Mouse (Mus musculus): Measurements from ENCODE around the gene Pnpo.

The Pnpo gene

GRCm38 (mm10) chr11:96916885-96917396 lies 26.8 kb downstream of the Pnpo start:
- Histone ChIP-seq H3K4me3 (replicated peaks; ENCODE audit: low read length) (peak overlapping the region; percentile 55), H3K4me1 (replicated peaks; ENCODE audit: low read depth, low read length) (peaks cover 53% of the 10 kb centered on the region), H3K36me3 (ENCODE audit: insufficient read depth, low read length) (peaks cover 32% of the 10 kb centered on the region), H3K9me3 (ENCODE audit: low read length) (no peaks in the 10 kb centered on the region), H3K27me3 (ENCODE audit: insufficient read depth, low read length) (peaks cover 10% of the 10 kb centered on the region)
- no peak for TF ChIP-seq NANOG (IDR thresholded peaks at IDR 0.05; ENCODE audit: borderline replicate concordance, low read length)
- TF ChIP-seq CTCF (conservative IDR thresholded peaks at IDR 0.05; ENCODE audit: low read length): no peak
- no peak for TF ChIP-seq POU5F1 (IDR thresholded peaks at IDR 0.05; ENCODE audit: borderline replicate concordance, low read length)

GRCm38 (mm10) chr11:96916044-96916884 lies 27.5 kb downstream of the Pnpo start, which contains the start of gene Cdk5rap3:
Cdk5rap3 (minus strand) TSS chr11:96916496.
- peak within 1 kb of the TSS; percentile 89 for H3K4me3 ChIP-seq (replicated peaks; ENCODE audit: low read length)
- TF ChIP-seq CTCF (conservative IDR thresholded peaks at IDR 0.05; ENCODE audit: low read length): peak; percentile 59
- TF ChIP-seq NANOG (IDR thresholded peaks at IDR 0.05; ENCODE audit: borderline replicate concordance, low read length): no peak
- peaks cover 38% of the 10 kb centered on the region for H3K36me3 ChIP-seq (ENCODE audit: insufficient read depth, low read length)
- peaks cover 60% of the 10 kb centered on the region for H3K4me1 ChIP-seq (replicated peaks; ENCODE audit: low read depth, low read length)
- peaks cover 10% of the 10 kb centered on the region for H3K27me3 ChIP-seq (ENCODE audit: insufficient read depth, low read length)
- H3K9me3 ChIP-seq (ENCODE audit: low read length): no peaks in the 10 kb centered on the region

GRCm38 (mm10) chr11:96912682-96913081 lies 31.1 kb downstream of the Pnpo start:
- Histone ChIP-seq H3K27me3 (ENCODE audit: insufficient read depth, low read length) (no peaks in the 10 kb centered on the region), H3K9me3 (ENCODE audit: low read length) (no peaks in the 10 kb centered on the region), H3K4me3 (replicated peaks; ENCODE audit: low read length) (no peak overlapping the region), H3K4me1 (replicated peaks; ENCODE audit: low read depth, low read length) (peaks cover 78% of the 10 kb centered on the region), H3K36me3 (ENCODE audit: insufficient read depth, low read length) (peaks cover 74% of the 10 kb centered on the region)
- TF ChIP-seq NANOG (IDR thresholded peaks at IDR 0.05; ENCODE audit: borderline replicate concordance, low read length): no peak
- TF ChIP-seq POU5F1 (IDR thresholded peaks at IDR 0.05; ENCODE audit: borderline replicate concordance, low read length): no peak
- TF ChIP-seq CTCF (conservative IDR thresholded peaks at IDR 0.05; ENCODE audit: low read length): no peak

GRCm38 (mm10) chr11:96910003-96910402 lies 33.8 kb downstream of the Pnpo start:
- TF ChIP-seq NANOG (IDR thresholded peaks at IDR 0.05; ENCODE audit: borderline replicate concordance, low read length) (no peak), POU5F1 (IDR thresholded peaks at IDR 0.05; ENCODE audit: borderline replicate concordance, low read length) (no peak), CTCF (conservative IDR thresholded peaks at IDR 0.05; ENCODE audit: low read length) (peak; percentile 70)
- H3K36me3 ChIP-seq (ENCODE audit: insufficient read depth, low read length): peaks cover 94% of the 10 kb centered on the region
- no peaks in the 10 kb centered on the region for H3K9me3 ChIP-seq (ENCODE audit: low read length)
- no peak overlapping the region for H3K4me3 ChIP-seq (replicated peaks; ENCODE audit: low read length)
- no peaks in the 10 kb centered on the region for H3K27me3 ChIP-seq (ENCODE audit: insufficient read depth, low read length)
- H3K4me1 ChIP-seq (replicated peaks; ENCODE audit: low read depth, low read length): peaks cover 88% of the 10 kb centered on the region

- no peak overlapping the region for H3K4me3 ChIP-seq (replicated peaks; ENCODE audit: low read length)
- H3K9me3 ChIP-seq (ENCODE audit: low read length): no peaks in the 10 kb centered on the region
- peaks cover 82% of the 10 kb centered on the region for H3K4me1 ChIP-seq (replicated peaks; ENCODE audit: low read depth, low read length)
- TF ChIP-seq CTCF (conservative IDR thresholded peaks at IDR 0.05; ENCODE audit: low read length): no peak
- peaks cover 82% of the 10 kb centered on the region for H3K36me3 ChIP-seq (ENCODE audit: insufficient read depth, low read length)
- H3K27me3 ChIP-seq (ENCODE audit: insufficient read depth, low read length): no peaks in the 10 kb centered on the region
Observed at GRCm38 (mm10) chr11:96908594-96908993, 35.2 kb downstream of the Pnpo start.

GRCm38 (mm10) chr11:96906431-96907161 lies 37.2 kb downstream of the Pnpo start:
- no peak for TF ChIP-seq CTCF (conservative IDR thresholded peaks at IDR 0.05; ENCODE audit: low read length)
- TF ChIP-seq NANOG (IDR thresholded peaks at IDR 0.05; ENCODE audit: borderline replicate concordance, low read length): no peak
- TF ChIP-seq POU5F1 (IDR thresholded peaks at IDR 0.05; ENCODE audit: borderline replicate concordance, low read length): no peak
- H3K9me3 ChIP-seq (ENCODE audit: low read length): no peaks in the 10 kb centered on the region
- H3K4me3 ChIP-seq (replicated peaks; ENCODE audit: low read length): no peak overlapping the region
- peaks cover 82% of the 10 kb centered on the region for H3K4me1 ChIP-seq (replicated peaks; ENCODE audit: low read depth, low read length)
- H3K27me3 ChIP-seq (ENCODE audit: insufficient read depth, low read length): no peaks in the 10 kb centered on the region
- H3K36me3 ChIP-seq (ENCODE audit: insufficient read depth, low read length): peaks cover 62% of the 10 kb centered on the region

- peaks cover 90% of the 10 kb centered on the region for H3K4me1 ChIP-seq (replicated peaks; ENCODE audit: low read depth, low read length)
- H3K4me3 ChIP-seq (replicated peaks; ENCODE audit: low read length): peak overlapping the region; percentile 29
- no peak for TF ChIP-seq POU5F1 (IDR thresholded peaks at IDR 0.05; ENCODE audit: borderline replicate concordance, low read length)
- H3K27me3 ChIP-seq (ENCODE audit: insufficient read depth, low read length): no peaks in the 10 kb centered on the region
- H3K9me3 ChIP-seq (ENCODE audit: low read length): no peaks in the 10 kb centered on the region
- H3K36me3 ChIP-seq (ENCODE audit: insufficient read depth, low read length): peaks cover 26% of the 10 kb centered on the region
Observed at GRCm38 (mm10) chr11:96902639-96903635, 40.8 kb downstream of the Pnpo start.

GRCm38 (mm10) chr11:96901332-96901731 lies 42.5 kb downstream of the Pnpo start:
- Histone ChIP-seq H3K9me3 (ENCODE audit: low read length) (no peaks in the 10 kb centered on the region), H3K27me3 (ENCODE audit: insufficient read depth, low read length) (no peaks in the 10 kb centered on the region), H3K4me3 (replicated peaks; ENCODE audit: low read length) (no peak overlapping the region), H3K4me1 (replicated peaks; ENCODE audit: low read depth, low read length) (peaks cover 90% of the 10 kb centered on the region), H3K36me3 (ENCODE audit: insufficient read depth, low read length) (peaks cover 10% of the 10 kb centered on the region)
- TF ChIP-seq CTCF (conservative IDR thresholded peaks at IDR 0.05; ENCODE audit: low read length) (no peak), POU5F1 (IDR thresholded peaks at IDR 0.05; ENCODE audit: borderline replicate concordance, low read length) (no peak)

Data from E14TG2a.4 (cell line).